Mouse (Mus musculus) cerebellum, adult 11 months (tissue): ENCODE measurements around the gene Bysl.

Experiments
- DNase-seq: peaks from one replicate; pipeline ENCODE4 v3.0.0; 2022

Gene Bysl

DNA sequence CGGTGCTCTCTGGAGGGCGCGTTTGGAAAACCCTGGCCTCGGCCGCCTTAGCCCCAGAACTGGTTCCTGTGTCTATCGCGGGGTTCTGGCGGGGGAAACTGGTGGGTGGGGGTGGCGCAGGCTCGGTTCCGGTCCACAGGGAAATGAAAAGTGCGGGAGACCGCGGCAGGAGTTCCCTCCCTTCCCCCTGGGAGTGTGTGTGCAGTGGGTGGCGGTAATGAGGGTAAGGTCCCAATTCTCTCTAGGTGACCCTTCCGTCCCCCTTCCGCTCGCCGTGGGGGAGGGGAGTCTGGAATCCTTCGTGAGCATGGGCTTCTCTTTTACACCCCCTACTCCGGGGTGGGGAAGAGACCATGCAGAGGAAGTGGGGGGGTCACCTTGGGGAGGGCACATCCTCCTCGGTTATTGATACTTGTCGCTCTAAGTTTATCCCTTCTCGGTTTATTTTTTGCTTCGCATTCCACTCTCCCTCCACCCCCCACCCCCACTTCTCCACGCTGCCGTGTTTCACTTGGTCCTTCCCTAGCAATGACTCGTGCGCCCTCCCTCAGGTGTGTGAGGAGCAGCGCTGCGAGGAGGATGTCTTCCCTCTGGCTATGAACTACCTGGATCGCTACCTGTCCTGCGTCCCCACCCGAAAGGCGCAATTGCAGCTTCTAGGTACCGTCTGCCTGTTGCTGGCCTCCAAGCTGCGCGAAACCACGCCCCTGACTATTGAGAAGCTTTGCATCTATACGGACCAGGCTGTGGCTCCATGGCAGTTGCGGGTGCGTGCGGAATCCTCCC, 16.9 kb downstream of the Bysl start:
- no peak for DNase-seq

DNA sequence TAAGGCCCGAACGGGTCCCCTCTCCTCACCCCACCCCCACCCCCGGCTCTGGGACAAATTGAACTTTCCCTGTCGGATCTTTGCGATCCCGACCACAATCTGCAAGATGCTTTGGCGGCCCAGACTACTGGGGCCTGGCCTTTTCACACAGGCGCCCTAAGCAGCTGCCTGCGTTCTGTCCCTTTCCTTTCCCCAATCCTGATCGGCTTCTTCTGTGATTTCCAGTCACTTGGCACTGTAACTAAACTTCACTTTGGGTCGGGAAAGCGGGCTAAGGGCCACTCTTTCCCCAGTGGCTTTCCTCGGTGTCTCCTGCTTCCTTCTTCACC, 17.5 kb downstream of the Bysl start:
- no peak for DNase-seq

DNA sequence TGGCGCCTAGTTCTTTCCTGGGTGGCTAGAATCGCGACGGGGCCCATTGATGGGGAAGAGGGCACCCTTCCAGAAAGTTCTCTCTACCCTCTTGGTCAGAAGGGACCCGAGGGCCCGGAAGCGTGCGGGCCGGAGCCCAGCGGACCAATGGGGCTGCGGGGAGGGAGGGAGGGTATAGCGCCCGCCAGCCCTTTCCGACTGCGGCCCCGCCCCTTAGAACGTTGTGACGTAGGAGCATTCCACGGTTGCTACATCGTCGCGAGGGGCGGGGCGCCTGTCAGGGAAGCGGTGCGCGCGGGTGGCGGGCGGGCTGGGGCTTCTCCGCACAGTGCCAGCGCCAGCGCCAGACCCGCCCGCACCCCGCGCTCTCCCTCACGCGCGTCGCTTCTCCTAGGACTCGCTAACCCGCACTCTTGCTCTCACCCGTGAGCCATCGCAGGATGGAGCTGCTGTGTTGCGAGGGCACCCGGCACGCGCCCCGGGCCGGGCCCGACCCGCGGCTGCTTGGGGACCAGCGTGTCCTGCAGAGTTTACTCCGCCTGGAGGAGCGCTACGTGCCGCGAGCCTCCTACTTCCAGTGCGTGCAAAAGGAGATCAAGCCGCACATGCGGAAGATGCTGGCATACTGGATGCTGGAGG, 18.0 kb downstream of the Bysl start:
- peak; percentile 85 for DNase-seq

DNA sequence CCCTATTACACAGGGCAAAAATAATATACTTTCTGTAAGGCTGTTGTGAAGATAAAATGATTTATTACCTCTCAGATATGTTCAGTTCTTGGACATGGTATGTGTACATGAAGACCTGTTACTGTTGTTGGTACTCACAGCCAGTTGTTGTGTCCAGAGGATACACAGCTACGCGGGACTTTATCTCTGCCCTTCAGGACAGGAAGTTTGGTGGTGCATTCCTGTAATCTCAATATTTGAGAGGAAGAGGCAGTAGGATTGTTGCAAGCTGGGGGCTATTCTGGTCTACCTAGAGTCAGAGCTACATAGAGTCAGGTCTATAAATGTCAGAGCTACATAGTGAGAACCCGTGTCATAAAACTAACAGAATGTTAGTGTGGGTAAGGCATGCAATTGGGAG, 20.2 kb downstream of the Bysl start:
- DNase-seq, result no peak

DNA sequence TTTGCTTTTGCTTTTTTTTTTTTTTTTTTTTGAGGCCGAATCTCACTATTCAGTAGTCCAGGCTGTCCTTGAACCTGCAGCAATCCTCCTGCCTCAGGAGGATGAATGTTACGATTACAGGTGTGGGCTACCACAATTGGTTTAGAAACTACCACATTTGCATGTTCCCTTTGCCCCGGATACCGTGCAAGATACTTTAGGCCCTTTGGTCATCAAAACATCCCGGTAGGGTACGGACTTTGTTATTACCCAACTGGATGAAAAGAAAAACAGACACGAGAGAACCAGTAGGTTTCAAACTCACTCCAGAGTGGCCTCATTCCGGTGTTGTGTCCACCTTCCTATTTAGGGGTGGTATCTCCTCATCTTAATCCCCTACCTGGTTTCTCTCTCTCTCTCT, 22.8 kb downstream of the Bysl start:
- DNase-seq, result no peak

GRCm38 (mm10) chr17:47580962-47581361, 30.3 kb downstream of the Bysl start:
- DNase-seq, result no peak

GRCm38 (mm10) chr17:47578655-47579054, 32.6 kb downstream of the Bysl start:
- no peak for DNase-seq

DNA sequence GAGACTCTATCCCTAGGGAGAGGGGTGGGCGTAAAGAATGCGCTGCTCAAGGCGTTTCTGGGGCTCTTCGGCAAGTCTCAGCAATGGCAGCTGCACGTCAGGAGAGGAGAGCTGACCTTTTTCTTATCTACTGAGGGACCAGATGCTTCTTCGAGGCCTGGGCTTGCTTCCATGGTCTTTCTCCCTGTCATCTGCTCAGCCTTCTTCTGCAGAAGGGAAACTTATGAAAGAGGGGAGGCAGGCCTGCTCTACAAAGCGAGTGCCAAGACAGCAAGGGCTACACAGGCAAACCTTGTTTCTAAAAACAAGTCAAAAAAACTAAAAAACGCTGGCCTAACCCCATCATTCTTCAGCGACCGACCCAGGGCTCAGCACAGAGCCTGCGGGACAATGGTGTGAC, 36.5 kb downstream of the Bysl start:
- DNase-seq, result no peak

- no peak for DNase-seq
These were observed 37.3 kb downstream of the Bysl start for GRCm38 (mm10) chr17:47574028-47574427.

- DNase-seq, result no peak
These were observed 38.9 kb downstream of the Bysl start for GRCm38 (mm10) chr17:47572436-47572835.

- no peak for DNase-seq
These were observed 39.7 kb downstream of the Bysl start for GRCm38 (mm10) chr17:47571621-47572020.

DNA sequence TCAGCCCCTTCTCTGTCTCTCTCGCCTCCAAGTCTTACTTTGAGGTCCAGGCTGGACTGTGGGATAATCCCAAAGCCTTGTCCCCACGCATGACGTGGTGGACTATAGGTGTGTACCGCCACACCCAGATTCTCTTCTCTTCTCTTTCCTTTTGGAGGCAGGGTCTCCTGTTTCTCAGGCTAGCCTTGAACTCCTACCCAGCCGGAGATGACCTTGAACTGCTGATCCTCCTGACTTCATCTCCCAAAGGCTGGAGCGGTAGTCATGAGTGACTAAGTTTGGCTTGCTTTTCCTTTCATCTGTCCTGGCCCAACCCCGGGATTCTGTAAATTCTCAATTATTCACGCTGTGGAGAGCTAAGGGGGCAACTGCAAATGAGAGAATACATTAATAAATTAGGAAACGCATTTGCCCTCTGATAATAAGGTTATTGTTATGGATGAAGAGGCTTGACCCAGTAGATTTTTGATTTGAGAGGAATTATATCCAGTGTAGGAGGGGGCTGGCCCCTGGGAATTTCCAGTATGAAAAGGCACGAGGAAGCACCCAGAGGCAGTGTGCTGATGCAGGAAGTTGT, 42.3 kb downstream of the Bysl start:
- DNase-seq, result no peak

DNA sequence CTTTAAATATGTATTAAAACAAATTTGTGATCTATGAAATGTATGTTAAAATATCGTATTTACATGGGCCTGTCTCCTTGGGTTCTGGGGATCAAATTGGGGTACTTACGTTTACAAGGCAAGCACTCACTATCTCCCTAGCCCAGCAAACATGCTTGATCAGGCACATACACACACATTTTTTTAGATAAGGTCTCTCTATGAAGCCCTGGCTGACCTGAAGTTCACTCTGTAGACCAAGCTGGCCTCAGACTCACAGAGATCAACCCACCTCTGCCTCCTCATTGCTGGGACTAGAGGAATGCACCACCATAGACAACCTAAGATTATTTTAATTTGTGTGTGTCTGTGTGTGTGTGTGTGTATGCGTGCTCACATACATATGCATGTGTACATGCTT, 42.9 kb downstream of the Bysl start:
- no peak for DNase-seq

DNA sequence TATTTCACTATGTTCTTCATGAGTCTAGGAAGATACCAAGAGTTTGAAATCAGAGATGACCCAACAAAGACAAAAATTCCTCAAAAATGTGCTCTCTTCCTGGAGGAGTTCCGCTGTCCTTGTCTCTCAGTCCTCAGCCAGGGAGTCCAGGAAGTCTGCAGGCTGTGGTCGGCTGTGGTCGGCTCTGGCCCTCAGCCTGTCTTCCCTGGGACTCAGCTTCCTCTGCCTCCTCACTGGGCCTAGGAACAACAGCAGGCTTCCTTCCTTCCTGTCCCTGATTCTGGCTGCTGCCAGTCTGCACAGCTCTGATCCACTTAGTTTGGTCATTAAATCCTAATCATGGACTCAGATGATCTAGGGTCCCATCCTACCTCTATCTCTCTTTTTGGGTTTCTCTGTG, 44.0 kb downstream of the Bysl start:
- DNase-seq, result no peak

- no peak for DNase-seq
These were observed 45.2 kb downstream of the Bysl start for GRCm38 (mm10) chr17:47566133-47566532.

GRCm38 (mm10) chr17:47564612-47565011, 46.7 kb downstream of the Bysl start:
- DNase-seq, result no peak

DNA sequence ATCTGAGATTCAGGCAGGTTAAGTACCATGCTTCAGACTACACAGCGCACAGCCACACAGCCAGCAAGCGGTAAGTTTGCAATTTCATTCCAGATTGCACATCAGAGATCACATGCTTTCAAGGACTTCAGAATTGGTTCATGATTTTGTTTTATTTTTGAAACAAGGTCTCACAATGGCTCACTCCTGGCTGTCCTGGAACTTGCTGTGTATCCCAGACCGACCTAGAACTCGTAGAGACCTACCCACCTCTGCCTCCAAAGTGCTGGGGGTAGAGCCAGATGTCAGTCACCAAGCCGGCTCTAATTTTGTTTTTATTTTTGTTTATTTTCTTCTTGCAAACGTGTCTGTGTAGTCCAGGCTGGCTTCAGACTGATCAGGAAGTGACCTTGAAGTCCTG, 48.4 kb downstream of the Bysl start:
- DNase-seq, result no peak

- DNase-seq, result no peak
These were observed 51.6 kb downstream of the Bysl start for GRCm38 (mm10) chr17:47559726-47560125.

DNA sequence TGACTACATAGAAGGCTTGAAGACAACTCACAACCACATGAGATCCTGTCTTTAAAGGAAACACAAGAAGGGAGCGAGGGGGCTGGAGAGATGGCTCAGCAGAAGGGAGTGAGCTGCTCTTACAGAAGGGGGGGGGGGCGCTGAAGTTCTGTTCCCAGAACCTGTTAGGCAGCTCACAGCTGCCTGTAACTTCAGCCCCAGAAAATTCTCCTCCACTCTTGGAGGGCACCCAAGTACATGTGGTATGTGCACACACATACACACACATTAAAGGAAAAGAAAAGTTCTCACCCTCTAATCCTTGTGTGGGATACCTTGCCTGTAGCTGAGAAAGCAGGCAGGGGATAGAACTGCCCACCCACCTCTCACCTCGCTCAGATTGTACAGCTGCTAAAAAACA, 54.1 kb downstream of the Bysl start:
- DNase-seq, result no peak

DNA sequence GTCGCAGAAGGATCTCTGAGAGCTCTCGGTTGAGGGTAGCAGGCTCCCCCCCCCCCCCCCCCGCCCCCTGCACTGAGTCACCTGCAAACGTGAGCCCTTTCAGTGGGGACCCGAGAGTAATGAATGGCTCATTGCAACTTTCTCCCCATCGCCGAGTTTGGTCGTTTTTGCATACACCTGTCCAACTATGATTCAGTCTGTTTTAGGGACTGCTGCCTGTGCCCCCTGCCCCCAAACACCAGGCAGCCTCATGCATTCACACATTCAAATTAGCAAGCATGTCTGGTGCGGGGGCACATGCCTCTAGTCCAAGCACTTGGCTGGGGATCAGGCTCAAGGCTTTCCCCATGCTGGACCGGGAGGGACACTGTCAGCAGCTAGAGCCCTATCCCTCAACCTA, 56.7 kb downstream of the Bysl start:
- DNase-seq, result no peak

- no peak for DNase-seq
These were observed 58.3 kb downstream of the Bysl start for GRCm38 (mm10) chr17:47552994-47553393.

DNA sequence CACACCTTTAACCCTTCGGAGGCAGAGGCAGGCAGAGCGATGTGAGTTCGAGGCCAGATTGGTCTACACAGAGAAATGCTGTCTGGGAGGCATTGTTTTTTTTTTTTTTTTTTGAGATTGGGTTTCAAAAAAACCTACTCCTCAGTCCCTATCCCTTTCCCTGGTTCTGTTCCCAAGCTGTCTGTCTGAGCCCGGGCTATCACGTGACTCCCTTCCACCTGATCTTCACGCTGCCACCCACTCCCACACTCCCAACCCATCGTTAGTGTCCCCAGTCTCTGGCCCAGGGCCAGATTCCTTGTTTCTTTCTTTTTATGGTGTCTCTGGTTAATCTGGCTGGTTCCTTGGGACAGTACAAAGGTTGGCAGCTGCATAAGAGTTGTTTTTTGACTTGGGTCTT, 60.2 kb downstream of the Bysl start:
- no peak for DNase-seq
